Mouse (Mus musculus) kidney, adult 18-20 months (tissue): ENCODE data around the gene Lins1.
A peak's percentile ranks its signal among the peaks of the same experiment; 100 is the strongest.

Experiments used
- DNase-seq: peaks from one replicate; pipeline ENCODE4 v3.0.0; 2021

The Lins1 gene

DNA sequence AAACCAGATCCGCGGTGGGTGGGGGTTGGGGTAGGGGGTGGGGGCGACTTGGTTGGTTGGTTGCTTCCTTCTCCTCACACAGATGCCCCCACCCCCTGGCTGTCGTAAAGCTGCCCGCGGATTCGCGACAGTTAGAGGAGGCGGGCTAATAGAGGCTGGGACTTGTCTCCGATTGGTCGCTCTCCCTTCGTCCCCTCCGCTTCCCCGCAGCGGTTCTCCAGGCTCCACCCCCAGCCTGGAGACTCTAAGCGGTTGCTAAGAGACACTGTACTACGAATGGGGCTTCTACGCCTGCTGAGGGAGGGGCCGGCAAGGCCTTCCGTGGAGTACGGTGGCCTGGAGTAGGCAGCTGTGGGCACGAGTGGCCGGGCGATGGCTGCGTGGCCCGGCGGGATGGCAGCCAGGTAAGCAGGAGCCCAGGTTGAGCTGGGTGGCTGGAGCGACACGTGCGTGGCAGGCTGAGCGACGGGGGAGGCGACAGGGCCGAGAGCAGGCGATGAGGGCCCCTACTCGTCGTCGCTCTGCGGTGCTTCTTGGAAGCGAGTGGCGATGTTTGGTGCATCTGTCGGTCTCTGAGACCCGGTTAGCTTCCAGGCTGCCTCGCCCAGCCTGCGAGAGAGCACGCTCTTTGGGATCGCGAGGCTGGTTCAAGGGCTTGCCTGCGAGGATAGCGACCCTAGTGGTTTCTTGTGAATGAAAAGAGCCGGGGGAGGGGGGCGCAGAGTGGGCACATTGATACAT is at the start of gene Lins1:
TSS of gene Lins1 (plus strand) at position 270 of the 741 bp plus-strand sequence.
- peak; percentile 97 for DNase-seq

DNA sequence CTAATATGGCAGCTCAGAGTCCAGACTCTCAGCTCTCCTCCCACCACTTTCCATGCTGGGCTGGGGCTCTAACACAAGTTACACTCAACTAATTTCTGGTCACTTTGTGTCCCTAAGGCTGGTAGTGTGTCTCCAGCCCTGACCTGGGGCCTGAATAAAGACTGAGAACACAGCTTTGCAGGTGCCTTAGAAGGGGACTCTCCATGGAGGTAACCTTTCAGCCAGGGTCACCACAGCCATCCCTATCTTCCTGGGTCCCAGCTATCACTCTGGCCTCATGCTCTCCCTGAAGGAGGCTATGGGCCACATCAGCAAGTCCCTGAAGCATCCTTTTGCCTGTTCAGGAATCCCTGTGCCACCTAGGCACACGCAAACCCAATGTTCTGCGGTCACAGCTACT is 44.0 kb upstream of the Lins1 start:
- DNase-seq = no peak

DNA sequence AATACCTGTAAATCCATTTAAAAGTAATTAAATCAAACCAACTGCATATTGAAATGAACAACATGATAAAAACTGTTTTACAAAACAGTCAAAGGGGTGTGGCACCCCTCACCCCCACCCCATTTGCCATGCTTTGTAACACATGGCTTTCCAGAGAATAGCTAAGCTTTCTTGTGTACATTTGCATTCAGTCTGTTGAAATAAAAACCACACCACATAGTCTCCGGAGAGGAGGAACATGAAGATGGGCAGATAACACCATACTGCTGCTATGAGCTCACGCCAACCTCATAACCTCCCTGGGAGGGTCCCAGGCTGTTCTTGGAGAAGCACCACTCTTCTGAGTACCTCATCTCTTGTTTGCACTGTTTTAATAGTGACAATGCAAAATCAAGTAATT is 40.5 kb upstream of the Lins1 start:
- no peak for DNase-seq

DNA sequence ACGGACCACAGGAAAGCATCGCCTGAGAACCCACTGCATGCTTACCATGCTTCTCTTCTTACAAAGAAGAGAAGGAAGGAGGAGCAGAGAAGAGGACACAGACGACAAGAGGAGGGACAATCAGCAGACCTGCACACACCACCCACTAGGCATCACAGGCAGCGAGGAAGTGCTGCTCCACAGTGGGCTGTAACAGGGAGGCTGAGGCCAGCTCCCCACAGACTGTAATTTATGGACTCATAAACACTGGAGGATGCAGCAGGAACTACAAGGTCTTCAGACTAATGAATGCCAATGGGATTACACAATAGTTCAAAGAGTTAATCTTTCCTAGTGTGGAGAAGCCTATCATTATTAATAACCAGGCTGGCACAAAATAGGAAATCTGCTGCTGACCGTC is 38.8 kb upstream of the Lins1 start:
- no peak for DNase-seq

DNA sequence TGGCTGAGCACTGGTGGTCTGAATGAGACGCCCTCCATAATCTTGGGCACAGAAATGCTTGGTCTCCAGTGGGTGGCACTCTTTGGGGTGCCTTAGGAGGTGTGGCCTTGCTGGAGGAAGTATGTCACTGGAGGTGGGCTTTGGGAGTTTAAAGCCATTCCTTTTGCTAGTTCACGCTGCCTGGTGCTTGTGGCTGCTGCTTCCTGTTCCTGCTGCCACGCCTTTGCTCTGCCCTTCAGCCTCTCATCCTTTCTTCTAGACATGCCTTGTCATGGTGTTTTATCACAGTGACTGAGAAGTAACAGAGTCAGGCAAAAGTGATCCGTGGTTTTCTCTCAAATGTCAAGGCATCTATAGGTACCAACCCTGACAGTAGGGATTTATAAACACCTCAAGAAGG is 37.5 kb upstream of the Lins1 start:
- DNase-seq = no peak

DNA sequence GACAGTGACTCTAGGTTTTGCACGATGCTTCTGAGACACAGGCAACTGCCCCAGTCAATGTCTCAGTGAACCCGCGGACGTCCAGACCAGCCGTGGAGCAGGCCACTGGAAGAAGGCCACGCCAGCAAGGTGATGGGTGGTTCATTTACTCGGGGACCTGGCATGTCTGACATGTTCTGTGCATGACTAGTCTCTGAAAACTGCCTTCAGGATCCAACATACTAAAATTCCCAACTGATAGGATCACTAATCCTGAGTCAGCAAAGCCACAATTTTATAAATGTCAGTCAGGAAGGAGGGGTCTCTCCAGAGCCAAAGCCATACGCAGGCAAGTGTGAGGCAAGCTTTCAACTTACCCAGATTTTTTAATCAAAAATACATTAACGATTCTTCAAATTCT is 36.1 kb upstream of the Lins1 start:
- no peak for DNase-seq

DNA sequence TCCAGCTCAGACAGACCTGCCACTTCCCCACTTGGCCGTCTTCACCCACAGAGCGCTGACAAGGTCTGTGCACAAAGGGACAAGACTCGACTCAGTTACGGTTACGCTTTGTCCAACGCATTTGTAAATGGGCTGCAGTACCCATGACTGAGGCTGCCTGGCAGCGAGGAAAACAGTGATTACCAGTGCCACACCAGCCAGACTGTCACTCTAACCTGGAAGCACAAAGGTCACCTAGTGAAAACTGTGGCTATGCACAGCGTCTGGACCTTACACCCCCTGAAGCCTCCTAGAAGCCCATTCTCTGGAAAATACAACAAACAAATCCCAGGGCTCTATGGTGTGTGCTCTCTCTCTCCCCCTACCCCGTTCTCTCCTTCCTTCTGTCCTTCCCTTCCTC is 34.2 kb upstream of the Lins1 start:
- DNase-seq = peak; percentile 18

DNA sequence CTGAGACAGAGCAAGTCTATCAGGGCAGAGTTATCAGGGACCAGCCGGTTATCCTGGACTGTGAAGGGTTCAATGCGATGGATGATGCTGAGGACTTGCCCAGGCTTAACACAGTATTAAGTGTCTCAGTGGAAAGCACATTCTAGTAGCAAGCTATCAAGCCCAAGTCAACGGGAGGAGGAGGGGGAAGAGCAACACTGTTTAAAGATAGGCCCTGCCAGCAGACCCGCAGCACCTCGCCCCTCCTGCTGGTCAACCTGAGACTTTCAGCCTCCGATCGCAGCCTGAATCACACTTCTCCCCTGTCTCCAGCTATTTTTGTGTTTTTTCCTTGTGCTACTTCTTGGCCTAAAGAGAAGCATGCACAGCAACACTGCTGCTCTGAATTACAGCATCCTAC is 29.4 kb upstream of the Lins1 start:
- DNase-seq = no peak

DNA sequence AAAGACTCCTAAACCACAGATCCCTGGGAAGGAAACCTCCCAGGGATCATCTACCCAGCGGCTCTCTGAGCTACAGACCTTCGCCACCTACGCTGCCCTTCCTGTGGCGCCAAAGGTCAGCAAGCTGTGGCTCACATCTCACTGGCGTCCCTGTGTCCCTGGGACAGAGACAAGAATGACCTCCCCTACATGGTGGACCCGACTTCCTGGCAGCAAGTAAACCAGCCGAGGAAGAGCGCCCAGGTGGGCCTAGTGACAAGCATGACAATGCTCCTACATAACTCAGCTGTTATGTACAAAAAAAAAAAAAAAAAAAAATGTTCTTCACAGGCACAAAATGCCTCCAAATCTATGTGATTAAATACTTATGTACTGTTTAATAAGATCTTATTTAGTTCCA is 28.7 kb upstream of the Lins1 start:
- DNase-seq = no peak

DNA sequence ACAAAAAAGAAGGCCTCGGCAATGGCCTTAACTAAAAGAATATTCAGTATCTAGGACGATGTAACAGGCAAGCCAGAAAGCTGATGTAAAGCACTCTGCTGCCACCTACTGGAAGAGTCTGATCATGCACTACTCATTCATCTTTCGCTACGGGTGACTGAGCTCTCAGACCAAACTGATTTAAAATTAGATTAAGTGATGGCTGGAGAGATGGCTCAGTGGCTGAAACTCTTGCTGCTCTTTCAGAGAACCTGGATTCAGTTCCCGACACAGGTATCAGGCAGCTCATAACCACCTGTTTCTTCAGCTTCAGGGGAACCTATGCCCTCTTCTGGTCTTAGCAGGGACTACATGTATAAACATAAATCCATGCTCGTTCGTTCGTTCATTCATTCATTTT is 28.1 kb upstream of the Lins1 start:
- peak; percentile 83 for DNase-seq

DNA sequence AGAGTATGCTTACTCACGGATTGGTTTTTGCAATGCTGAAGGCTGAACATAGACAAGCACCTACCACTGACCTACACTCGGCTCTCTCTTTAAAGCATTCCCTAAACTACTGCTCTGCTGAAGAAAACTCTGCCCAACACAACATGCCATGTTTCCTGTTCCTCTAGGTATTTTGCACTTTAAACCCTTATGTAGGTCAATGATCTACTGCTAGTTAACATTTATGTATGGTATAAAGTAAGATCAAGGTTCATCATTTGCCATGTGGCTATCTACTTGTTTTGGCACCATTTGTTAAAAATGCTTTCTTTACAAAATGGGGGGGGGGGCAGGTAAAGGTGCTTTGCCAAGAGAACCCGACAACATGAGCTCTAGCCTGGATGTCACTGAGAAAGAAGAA is 26.1 kb upstream of the Lins1 start:
- no peak for DNase-seq

DNA sequence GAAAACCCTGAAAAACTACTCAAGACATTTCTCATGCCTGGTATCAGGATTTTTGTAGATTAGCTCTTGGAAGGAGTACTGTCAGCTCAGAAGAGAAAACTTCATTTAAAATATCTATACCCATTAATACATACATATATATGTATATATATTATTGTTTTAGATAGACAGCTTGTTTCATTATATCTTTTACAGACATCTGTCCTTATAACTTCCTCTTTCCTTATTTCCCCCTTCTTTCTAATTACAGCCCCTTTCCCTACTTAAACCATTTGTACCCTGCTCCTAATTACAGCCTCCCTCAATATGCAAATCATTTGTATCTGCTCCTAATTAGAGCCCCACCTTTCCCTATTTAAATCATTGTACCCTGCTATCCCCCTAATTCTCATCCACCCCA is 22.6 kb upstream of the Lins1 start:
- no peak for DNase-seq

DNA sequence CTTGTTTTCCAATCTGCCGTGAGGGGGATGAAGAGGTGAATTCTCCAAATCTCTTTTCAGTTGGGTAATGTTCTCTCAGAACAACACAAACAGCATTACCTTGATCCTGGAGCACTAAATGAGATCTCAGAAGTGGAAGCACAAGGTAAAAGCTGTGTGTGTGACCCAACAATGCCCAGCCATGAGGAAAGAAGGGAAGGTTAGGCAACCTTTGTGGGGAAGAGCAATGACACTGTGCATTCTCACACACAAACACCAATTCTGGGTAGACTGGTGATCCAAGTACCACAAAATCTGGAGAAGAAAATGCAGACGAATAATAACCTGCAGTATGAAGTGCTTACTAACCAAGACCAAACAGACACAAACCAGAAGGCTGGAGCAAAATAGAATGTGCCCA is 13.9 kb upstream of the Lins1 start:
- no peak for DNase-seq

DNA sequence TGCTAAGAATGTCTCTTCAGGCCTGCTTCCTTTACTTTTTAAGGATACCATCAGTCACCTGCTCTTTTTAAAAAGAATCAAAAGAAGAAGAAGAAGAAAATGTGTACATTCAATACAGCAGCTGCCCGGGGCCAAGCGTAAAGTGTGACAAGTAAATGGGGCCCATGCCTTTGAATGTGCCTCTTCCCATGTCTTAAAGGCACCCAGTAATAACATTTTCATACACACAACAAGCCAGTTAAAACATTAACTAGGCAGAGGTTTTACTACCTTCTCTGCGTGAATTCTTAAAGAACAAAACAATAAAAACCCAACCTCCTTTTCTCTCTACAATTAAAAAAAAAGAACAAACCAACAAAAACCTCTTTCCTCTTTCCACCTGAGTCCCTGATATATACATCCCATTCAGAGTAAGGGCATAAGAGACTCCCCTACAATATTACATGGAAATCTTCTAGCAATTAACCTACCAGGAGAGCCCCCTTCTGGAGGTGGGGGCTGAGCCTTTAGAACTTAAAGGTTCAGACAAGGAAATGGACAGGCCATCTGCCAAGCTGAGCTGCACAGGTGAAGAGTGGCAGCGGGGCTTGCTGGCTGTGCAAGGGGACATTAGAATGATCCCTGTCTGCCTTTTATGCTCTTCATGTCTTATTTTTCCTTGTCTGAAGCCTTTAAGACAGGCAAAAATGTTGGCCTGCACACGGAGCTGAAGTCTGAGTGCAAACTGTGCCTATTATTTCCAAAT is 7.4 kb upstream of the Lins1 start:
- DNase-seq = no peak

DNA sequence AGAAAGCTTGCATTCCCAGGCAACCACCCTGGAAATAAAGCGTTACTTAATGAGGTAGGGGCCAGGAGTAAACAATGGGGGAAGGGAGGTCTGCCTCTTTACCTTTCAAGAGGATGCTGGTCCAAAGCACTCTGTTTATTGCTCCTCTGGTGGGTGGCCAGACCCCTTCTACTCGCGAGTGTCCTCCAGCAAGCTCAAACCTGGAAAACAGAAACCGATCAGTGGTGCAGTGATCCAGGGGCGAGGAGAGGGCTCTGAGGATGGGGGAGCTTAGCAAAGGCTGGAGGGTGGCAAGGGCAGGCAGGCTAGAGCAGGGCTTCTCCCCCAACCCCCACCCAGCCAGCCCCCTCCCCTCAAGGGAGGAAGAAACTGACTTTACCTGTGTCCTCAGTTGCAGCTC is 968 bp upstream of the Lins1 start:
- DNase-seq = no peak

DNA sequence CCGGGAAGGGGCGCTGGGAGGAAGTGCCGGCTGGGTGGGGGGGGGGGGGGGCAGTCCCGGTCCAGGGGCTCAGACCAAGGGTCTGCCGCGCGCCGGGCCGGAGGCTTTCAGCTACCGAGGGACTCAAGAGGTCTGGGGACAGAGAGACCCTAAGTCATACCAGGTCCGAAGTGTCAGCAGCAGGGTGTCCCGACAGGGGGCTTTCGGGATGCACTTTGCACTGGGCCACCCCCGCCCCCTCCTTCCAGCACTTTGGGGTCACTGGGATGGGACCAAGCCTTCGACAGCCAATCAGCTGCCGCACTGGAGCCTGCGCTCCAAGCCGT is 432 bp upstream of the Lins1 start, which contains the start of gene Asb7:
TSS of gene Asb7 (minus strand) at position 303 of the 326 bp plus-strand sequence.
- no peak for DNase-seq

DNA sequence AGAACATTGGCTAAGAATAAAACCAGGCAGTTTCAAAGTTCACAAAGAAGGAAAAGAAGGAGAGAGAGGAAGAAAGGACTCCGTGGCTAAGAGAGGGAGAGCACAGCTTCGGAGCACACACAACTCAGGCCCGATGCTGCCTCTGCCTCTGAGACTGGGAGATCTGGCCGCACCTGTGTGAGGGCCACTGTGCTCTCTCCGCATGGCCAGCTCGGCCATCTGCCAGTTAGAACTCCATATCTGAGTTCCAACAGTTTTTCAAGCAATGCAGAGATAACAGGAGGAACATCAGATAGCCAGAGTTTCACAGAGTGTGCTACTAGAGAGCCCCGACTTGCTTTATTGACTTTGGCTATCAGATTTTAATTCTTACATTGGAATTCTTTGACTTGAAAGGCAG is 4.8 kb downstream of the Lins1 start:
- DNase-seq = no peak

DNA sequence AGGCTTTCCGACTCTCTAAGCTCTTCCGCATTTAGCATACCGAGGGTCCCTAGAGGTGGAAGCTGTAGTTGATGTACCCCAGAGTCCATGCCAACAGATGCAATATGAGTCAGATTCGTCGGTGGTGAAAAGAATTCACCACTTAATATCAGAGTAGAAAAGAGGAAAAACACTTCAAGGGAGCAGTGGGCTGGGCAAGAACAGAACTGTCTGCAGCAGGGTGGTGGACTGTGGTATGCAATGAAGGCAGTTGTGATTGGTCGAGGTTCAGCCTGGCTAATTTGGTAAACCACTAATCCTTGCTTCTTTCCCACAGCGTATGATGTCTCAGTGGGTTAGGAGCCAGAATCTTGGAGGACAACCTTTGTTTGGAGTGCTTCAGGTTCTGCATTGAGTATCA is 13.0 kb downstream of the Lins1 start:
- DNase-seq = no peak

DNA sequence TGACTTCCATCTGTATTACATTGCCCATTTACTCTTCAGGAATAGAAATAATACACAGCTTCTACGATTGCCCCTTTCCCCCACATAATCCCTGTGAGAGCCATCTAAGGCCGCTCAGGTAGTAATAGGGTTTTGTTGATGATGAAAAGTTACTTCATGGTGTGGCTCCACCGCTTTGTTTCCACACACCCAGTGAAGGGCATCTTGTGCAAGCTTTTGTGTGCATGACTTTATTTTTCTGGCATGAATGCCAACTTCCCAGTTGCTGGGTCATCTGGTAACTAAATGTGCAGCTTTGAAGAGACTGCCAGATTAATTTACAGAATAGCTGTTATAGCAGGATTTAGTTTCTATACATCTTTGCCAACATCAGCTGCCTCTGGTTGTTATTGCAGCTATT is 14.9 kb downstream of the Lins1 start:
- DNase-seq = no peak

DNA sequence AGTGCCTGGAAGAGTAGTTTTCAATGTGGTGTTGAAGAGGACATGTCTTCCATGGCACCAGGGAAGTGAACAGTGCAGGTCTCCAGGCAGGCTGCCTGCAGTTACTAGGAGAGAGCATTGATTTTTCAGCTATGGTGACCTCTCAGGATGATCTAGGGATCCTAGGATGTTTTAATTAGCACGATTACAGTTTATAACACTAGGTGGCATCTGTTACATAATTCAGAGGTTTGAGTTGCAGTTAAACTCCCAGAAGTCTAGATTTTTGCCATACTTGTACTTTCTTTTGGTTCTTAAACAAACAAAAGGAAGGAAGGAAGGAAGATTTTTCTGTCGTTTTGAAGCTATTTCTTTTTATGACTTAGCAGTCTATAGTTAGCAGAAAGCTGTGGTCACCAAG is 21.5 kb downstream of the Lins1 start:
- DNase-seq = no peak

DNA sequence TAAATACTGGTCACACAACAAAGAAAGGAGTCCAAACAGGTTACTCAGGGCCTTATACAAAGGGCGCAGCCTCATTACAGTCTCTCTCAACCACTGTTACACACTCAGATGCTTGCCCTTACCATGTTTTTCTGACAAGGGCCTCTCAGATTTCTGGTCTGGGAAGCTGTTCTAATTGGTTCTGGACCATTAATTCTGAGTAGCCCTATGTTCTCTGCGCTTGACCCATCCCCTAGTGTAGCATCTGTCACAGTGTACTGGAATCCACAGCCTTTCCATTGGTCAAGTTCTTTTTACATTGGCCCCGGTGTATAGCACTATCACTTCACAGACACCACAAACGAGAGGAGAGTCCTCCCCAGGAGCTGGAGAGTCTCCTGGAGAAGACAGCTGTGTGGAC is 34.8 kb downstream of the Lins1 start:
- no peak for DNase-seq

DNA sequence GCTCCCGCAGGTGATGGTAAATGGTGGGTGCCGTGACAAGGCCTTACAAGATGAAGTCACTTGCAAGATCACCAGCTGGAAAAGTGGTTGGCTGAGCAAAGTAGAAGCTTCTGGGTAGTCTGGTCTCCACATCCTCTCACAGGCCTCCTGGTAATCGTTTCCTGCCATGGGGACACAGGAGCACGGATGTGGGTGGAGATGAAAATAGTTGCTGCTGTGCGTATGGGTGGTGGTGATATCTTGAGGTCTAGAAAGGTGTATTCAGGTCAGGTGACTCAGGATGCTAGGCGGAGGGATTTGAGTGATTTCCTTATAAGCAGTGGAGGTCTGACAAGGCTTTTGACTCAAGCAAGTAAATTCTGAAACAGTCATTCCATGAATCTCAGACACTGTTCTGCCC is 35.3 kb downstream of the Lins1 start:
- no peak for DNase-seq

DNA sequence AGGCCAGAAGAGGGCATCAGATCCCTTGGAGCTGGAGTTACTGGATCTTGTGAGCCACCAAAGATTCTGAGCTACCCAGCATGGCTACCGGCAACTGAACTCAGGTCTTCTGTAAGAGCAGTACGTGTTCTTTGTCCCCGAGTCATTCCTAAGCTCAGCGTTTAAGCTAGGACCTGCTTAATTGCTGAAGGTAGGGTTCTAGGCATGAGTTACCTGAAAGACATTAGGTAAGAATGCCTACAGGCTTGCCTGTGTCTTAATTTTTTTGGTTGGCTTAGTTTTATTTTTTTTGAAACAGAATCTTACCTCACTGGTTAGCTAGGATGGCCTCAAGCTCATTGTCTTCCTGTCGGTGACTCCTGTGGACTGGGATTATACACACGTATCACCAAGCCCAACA is 38.4 kb downstream of the Lins1 start:
- no peak for DNase-seq

DNA sequence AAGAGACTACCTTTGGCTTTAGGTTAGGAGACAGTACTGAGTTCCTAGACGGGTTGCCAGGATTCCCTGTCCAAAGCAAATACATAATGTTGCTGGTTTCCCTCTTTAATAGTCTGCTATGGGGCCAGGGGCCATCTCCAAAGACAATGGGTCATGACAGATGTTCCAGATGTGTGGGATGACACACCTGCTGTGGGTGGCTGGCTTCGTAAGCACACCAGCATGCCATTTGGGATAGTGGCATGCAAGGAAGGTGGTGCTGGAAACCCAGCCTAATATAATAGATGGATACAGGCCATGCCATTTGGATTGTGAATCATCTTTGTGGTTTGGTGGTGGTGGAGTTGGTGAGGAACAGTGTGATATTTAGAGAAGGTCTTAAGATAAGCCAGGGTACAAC is 39.5 kb downstream of the Lins1 start:
- DNase-seq = no peak

DNA sequence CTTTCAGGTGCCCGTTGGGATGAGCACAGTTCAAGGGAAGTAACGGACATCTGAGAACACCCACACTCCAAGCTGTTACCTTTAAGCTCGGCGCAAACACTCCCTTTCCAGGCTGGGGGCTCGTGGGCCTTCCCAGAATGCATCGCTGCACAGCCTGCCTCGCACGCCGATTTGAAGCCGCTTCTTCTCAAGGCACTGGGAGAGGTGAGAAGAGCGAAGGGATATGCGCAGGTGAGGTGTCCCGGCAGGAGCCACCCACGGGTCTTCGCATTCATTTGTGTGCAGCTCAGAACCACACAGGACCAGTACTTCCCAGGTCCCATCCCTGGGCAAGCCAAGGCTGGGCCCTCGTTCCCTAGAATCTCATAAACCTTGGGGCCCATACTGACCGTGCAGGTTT is 43.7 kb downstream of the Lins1 start:
- DNase-seq = no peak
